Mouse (Mus musculus): ENCODE measurements around the gene Larp6. TPM values are rescaled to one million over a fixed set of nuclear protein-coding genes. Genes with fewer than 3 reads are reported as not detected.

The Larp6 gene
- polyA plus RNA-seq, 1 experiment: 1.3 TPM

DNA sequence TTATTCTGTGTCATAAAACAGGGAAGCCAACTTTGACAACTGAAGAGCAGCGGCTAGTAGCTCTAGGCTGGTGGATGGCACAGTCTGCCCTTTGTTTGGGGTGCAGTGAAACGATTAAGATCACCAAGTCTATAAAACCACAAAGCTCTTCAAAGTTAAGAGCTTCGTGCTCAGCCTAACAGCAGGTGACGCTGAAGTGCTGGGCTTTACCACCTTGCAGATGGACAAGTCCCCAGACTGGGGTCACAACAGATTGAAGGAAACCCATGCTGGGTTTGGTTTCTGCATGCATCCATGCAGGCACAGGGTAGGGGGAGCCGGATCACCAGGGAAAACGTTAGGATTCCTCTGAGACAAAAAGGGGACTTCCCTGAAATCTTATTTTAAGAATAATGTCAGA is 33.8 kb downstream of the Larp6 start:
- DNase-seq (ENCODE audit: low read depth in 1 of 2, low spot score in 2 of 2): no peak
- no peak overlapping the region for H3K4me3 ChIP-seq (ENCODE audit: extremely low read depth, insufficient read depth, insufficient read length)
- WGBS: 42% methylated on average over 6 of the region's 6 CpGs
- TF ChIP-seq CTCF (IDR thresholded peaks at IDR 0.05; ENCODE audit: extremely low read depth, insufficient read depth, insufficient read length, insufficient replicate concordance): no peak
- TF ChIP-seq POLR2A (IDR thresholded peaks at IDR 0.05; ENCODE audit: low read depth, low read length): no peak
- no peaks in the 10 kb centered on the region for H3K4me1 ChIP-seq (ENCODE audit: control insufficient read depth, insufficient read depth, insufficient read length)
- H3K27me3 ChIP-seq (ENCODE audit: control insufficient read depth, insufficient read depth, low read length): no peaks in the 10 kb centered on the region
- no peaks in the 10 kb centered on the region for H3K36me3 ChIP-seq (ENCODE audit: control insufficient read depth, insufficient read depth, low read length)
- H3K27ac ChIP-seq (ENCODE audit: insufficient read depth, low read length): no peak overlapping the region

DNA sequence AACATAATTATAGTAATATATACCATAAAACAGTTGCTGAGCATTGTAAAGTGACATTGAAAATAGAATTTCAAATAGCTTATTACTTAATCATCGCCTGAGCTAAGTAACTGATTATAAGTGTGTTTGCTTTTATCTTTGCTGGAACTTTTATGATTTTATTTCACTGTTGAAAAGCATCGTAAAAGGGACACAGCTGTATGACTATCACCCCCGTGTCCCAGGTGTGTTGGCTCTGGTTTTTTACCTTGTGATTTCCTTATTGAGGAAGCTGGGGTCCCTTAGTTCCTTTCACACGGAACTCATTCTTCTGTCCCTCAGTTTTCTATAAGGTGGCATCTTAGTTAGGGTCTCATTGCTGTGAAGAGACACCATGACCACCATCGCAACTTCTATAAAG is 34.9 kb downstream of the Larp6 start:
- Histone ChIP-seq H3K4me1 (ENCODE audit: control insufficient read depth, insufficient read depth, insufficient read length) (no peaks in the 10 kb centered on the region), H3K27me3 (ENCODE audit: control insufficient read depth, insufficient read depth, low read length) (no peaks in the 10 kb centered on the region), H3K36me3 (ENCODE audit: control insufficient read depth, insufficient read depth, low read length) (no peaks in the 10 kb centered on the region), H3K4me3 (ENCODE audit: extremely low read depth, insufficient read depth, insufficient read length) (no peak overlapping the region), H3K27ac (ENCODE audit: insufficient read depth, low read length) (no peak overlapping the region)
- WGBS: 87% methylated on average over 5 of the region's 5 CpGs
- no peak for DNase-seq (ENCODE audit: low read depth in 1 of 2, low spot score in 2 of 2)
- TF ChIP-seq POLR2A (IDR thresholded peaks at IDR 0.05; ENCODE audit: low read depth, low read length): no peak
- no peak for TF ChIP-seq CTCF (IDR thresholded peaks at IDR 0.05; ENCODE audit: extremely low read depth, insufficient read depth, insufficient read length, insufficient replicate concordance)

DNA sequence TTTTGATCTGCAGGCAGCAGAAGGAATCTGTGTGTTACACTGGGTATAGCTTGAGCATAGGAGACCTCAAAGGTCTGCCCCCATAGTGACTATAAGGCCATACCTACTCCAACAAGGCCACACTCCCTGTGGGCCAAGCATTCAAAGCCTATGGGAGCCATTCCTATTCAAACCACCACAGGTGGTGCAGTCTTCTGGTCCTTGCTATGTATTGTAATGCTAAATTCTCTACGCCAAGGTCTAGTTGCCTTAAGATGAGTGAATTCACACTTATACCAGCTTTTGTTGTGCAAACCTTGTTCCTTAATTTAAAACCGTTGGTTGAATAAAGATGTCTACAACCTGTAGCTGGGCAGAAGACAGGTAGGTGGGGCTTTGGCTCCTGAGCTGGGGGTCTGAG is 35.4 kb downstream of the Larp6 start:
- no peak for DNase-seq (ENCODE audit: low read depth in 1 of 2, low spot score in 2 of 2)
- Histone ChIP-seq H3K27me3 (ENCODE audit: control insufficient read depth, insufficient read depth, low read length) (no peaks in the 10 kb centered on the region), H3K4me3 (ENCODE audit: extremely low read depth, insufficient read depth, insufficient read length) (no peak overlapping the region), H3K36me3 (ENCODE audit: control insufficient read depth, insufficient read depth, low read length) (no peaks in the 10 kb centered on the region), H3K4me1 (ENCODE audit: control insufficient read depth, insufficient read depth, insufficient read length) (no peaks in the 10 kb centered on the region), H3K27ac (ENCODE audit: insufficient read depth, low read length) (no peak overlapping the region)
- 86% methylated on average over 2 of the region's 2 CpGs for WGBS
- no peak for TF ChIP-seq CTCF (IDR thresholded peaks at IDR 0.05; ENCODE audit: extremely low read depth, insufficient read depth, insufficient read length, insufficient replicate concordance)
- no peak for TF ChIP-seq POLR2A (IDR thresholded peaks at IDR 0.05; ENCODE audit: low read depth, low read length)

DNA sequence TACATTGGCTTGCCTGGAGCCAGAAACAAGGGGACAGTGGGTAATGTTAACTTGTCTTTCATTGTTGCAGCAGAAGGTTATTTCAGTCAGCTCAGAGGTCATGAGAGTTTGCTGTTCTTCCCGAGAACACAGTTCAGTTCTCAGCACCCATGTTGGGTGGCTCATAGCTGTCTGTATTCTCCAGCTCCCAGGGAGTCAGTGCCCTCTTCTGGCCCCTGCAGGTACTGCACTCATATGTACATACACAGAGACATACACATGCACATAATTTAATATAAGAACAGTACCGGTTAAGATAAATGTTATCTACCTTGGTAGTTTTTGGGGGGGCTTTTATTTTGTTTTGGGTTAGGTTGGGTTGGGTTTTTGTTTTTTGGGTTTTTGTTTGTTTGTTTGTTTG is 36.3 kb downstream of the Larp6 start:
- Histone ChIP-seq H3K27me3 (ENCODE audit: control insufficient read depth, insufficient read depth, low read length) (no peaks in the 10 kb centered on the region), H3K4me3 (ENCODE audit: extremely low read depth, insufficient read depth, insufficient read length) (no peak overlapping the region), H3K36me3 (ENCODE audit: control insufficient read depth, insufficient read depth, low read length) (no peaks in the 10 kb centered on the region), H3K27ac (ENCODE audit: insufficient read depth, low read length) (no peak overlapping the region), H3K4me1 (ENCODE audit: control insufficient read depth, insufficient read depth, insufficient read length) (no peaks in the 10 kb centered on the region)
- TF ChIP-seq CTCF (IDR thresholded peaks at IDR 0.05; ENCODE audit: extremely low read depth, insufficient read depth, insufficient read length, insufficient replicate concordance) (no peak), POLR2A (IDR thresholded peaks at IDR 0.05; ENCODE audit: low read depth, low read length) (no peak)
- 93% methylated on average over 2 of the region's 2 CpGs for WGBS
- DNase-seq (ENCODE audit: low read depth in 1 of 2, low spot score in 2 of 2): no peak

DNA sequence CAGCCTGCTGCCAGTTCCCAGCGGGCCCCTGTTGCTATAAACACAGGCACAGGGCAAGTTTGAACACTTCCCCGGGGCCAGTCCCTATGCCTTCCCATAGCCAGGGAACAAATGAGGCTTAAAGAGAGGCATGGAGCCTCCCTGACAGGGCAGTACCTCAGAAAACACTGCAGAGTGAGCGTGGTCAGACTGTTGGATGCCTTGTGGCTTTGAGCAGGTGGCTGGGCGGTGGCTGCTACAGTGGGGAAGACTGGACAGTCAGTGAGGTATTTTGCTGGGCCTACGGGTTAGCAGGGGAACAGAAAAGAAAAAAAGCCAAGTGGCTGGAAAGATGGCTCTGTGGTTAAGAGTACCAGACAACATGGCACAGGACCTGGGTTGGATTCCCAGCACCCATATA is 38.3 kb downstream of the Larp6 start:
- DNase-seq (ENCODE audit: low read depth in 1 of 2, low spot score in 2 of 2): no peak
- 87% methylated on average over 5 of the region's 5 CpGs for WGBS

DNA sequence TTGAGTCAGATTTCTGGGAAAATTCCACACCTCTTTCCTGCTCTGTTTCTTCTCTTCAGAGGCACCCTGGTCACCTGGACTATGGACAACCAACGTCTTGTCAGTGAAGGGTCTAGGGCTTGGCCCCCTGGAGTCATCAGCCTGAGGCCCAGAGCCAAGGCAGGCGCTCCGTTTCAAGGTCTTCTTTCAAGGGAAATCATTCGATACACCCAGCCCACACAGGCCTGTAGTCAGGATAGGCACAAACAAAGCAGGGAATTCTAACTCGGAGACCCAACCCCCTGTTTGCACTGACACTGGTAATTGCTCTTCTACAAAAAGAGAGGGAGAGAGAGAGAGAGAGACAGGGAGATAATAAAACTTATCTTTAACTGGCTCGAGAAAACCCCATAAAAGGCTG is 39.2 kb downstream of the Larp6 start:
- Histone ChIP-seq H3K36me3 (ENCODE audit: control insufficient read depth, insufficient read depth, low read length) (no peaks in the 10 kb centered on the region), H3K4me1 (ENCODE audit: control insufficient read depth, insufficient read depth, insufficient read length) (no peaks in the 10 kb centered on the region), H3K27ac (ENCODE audit: insufficient read depth, low read length) (no peak overlapping the region), H3K27me3 (ENCODE audit: control insufficient read depth, insufficient read depth, low read length) (no peaks in the 10 kb centered on the region), H3K4me3 (ENCODE audit: extremely low read depth, insufficient read depth, insufficient read length) (no peak overlapping the region)
- TF ChIP-seq CTCF (IDR thresholded peaks at IDR 0.05; ENCODE audit: extremely low read depth, insufficient read depth, insufficient read length, insufficient replicate concordance) (no peak), POLR2A (IDR thresholded peaks at IDR 0.05; ENCODE audit: low read depth, low read length) (no peak)
- DNase-seq (ENCODE audit: low read depth in 1 of 2, low spot score in 2 of 2): no peak
- 79% methylated on average over 6 of the region's 6 CpGs for WGBS

More for the DNA sequence above, 38.3 kb downstream of the Larp6 start:
- Histone ChIP-seq H3K27ac (ENCODE audit: insufficient read depth, low read length) (no peak overlapping the region), H3K4me3 (ENCODE audit: extremely low read depth, insufficient read depth, insufficient read length) (no peak overlapping the region), H3K4me1 (ENCODE audit: control insufficient read depth, insufficient read depth, insufficient read length) (no peaks in the 10 kb centered on the region), H3K36me3 (ENCODE audit: control insufficient read depth, insufficient read depth, low read length) (no peaks in the 10 kb centered on the region), H3K27me3 (ENCODE audit: control insufficient read depth, insufficient read depth, low read length) (no peaks in the 10 kb centered on the region)
- TF ChIP-seq CTCF (IDR thresholded peaks at IDR 0.05; ENCODE audit: extremely low read depth, insufficient read depth, insufficient read length, insufficient replicate concordance): no peak
- no peak for TF ChIP-seq POLR2A (IDR thresholded peaks at IDR 0.05; ENCODE audit: low read depth, low read length)

DNA sequence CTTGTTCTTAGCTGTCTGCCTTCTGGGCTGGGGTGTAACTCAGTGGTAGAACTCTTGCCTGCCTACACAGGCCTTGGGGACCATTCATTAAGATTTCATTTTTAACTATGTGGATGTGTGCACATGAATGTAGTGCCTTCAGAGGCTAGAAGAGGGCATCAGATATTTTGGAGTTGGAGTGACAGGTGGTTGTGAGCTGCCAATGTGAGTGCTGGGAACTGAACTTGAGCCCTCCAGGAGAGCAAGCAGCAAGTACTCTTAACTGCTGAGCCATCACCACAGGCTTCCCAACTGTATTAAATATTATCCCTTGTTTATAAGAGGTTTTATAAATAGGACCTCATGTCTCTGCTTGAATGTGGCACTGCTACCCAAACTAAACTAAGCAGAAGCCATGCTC is 39.8 kb downstream of the Larp6 start:
- Histone ChIP-seq H3K4me1 (ENCODE audit: control insufficient read depth, insufficient read depth, insufficient read length) (no peaks in the 10 kb centered on the region), H3K36me3 (ENCODE audit: control insufficient read depth, insufficient read depth, low read length) (no peaks in the 10 kb centered on the region), H3K4me3 (ENCODE audit: extremely low read depth, insufficient read depth, insufficient read length) (no peak overlapping the region), H3K27ac (ENCODE audit: insufficient read depth, low read length) (no peak overlapping the region), H3K27me3 (ENCODE audit: control insufficient read depth, insufficient read depth, low read length) (no peaks in the 10 kb centered on the region)
- DNase-seq (ENCODE audit: low read depth in 1 of 2, low spot score in 2 of 2): no peak
- TF ChIP-seq POLR2A (IDR thresholded peaks at IDR 0.05; ENCODE audit: low read depth, low read length): no peak
